14 mouse cellular contexts compared by ENCODE assay signal in the genomic region with DNA sequence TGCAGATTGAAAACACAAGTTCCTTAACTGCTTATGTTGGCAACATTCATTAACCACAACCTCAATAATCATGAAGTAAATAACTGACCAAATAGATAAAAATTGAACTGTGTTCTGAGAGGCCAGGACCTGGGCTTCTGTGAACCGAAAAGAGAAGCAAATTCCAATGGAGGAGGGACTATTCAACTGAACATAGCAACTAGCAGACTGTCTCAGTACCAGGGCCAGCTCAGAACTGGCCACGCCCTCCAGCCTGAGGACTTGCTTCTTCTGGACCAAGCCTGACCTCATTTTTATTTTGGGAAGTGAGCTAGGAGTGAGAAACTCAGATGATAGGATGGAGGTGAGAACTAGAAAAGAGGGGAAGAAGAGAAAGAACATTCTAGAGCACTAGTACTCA. TPM values are rescaled to one million over a fixed set of nuclear protein-coding genes. Genes with fewer than 3 reads are reported as not detected.
DNase-seq lines count a peak whose midpoint lies in the region; ATAC-seq lines count a peak whose summit lies in the region.
"Had no signal": no experiment of that assay in that cellular context is flagged by ENCODE, and none has a peak within 500 bp of the region (broad histone marks: within the 10 kb centered on the region; RNA-seq: fewer than 3 reads in every experiment).

No protein-coding gene starts in this region.

- H3K4me2 ChIP-seq in hindbrain, embryonic 11.5 days (replicated peaks; ENCODE audit: low read depth, low read length): no peak overlapping the region
- H3K4me2 ChIP-seq: embryonic facial prominence, embryonic 12.5 days; liver, embryonic 11.5 days; midbrain, embryonic 12.5 days had no signal

- WGBS in hindbrain, embryonic 11.5 days: 57% methylated on average over 2 of the region's 2 CpGs
- WGBS in hindbrain, embryonic 10.5 days: 46% methylated on average over 2 of the region's 2 CpGs

- 0 out of 2 replicates have a peak, but pooled peaks have one; percentile 30 for ATAC-seq in hindbrain, embryonic 11.5 days (ENCODE audit: low FRiP score)
- ATAC-seq: CD4-positive, CD25-positive, alpha-beta regulatory T cell, adult 4 months had no signal

- H3K9me3 ChIP-seq in hindbrain, embryonic 11.5 days (ENCODE audit: control insufficient read depth, low read length): no peaks in the 10 kb centered on the region
- no peaks in the 10 kb centered on the region for H3K9me3 ChIP-seq in hindbrain, embryonic 10.5 days
- H3K9me3 ChIP-seq: embryonic facial prominence, embryonic 12.5 days; midbrain, embryonic 12.5 days had no signal

- no peak overlapping the region for H3K27ac ChIP-seq in hindbrain, embryonic 11.5 days (ENCODE audit: low read depth, low read length)
- no peak overlapping the region for H3K27ac ChIP-seq in hindbrain, embryonic 10.5 days
- H3K27ac ChIP-seq: embryonic facial prominence, embryonic 12.5 days; midbrain, embryonic 12.5 days had no signal

- H3K36me3 ChIP-seq in hindbrain, embryonic 11.5 days (ENCODE audit: control insufficient read depth, insufficient read depth, low read length): no peaks in the 10 kb centered on the region
- no peaks in the 10 kb centered on the region for H3K36me3 ChIP-seq in hindbrain, embryonic 10.5 days
- H3K36me3 ChIP-seq: embryonic facial prominence, embryonic 12.5 days; midbrain, embryonic 12.5 days had no signal

- H3K27me3 ChIP-seq in hindbrain, embryonic 11.5 days (ENCODE audit: control insufficient read depth, insufficient read depth, low read length): no peaks in the 10 kb centered on the region
- H3K27me3 ChIP-seq in hindbrain, embryonic 10.5 days (ENCODE audit: insufficient read depth, poor library complexity, severe bottlenecking): no peaks in the 10 kb centered on the region
- H3K27me3 ChIP-seq: embryonic facial prominence, embryonic 12.5 days; midbrain, embryonic 12.5 days had no signal

- no peak overlapping the region for H3K9ac ChIP-seq in hindbrain, embryonic 11.5 days (ENCODE audit: low read depth, low read length)
- H3K9ac ChIP-seq: embryonic facial prominence, embryonic 12.5 days; midbrain, embryonic 12.5 days had no signal

- H3K4me3 ChIP-seq in hindbrain, embryonic 11.5 days (ENCODE audit: low read depth, low read length): no peak overlapping the region
- no peak overlapping the region for H3K4me3 ChIP-seq in hindbrain, embryonic 10.5 days
- H3K4me3 ChIP-seq: embryonic facial prominence, embryonic 12.5 days; midbrain, embryonic 12.5 days; myocyte had no signal

- no peak for DNase-seq in hindbrain, embryonic 11.5 days (ENCODE audit: low spot score)
- no peak for DNase-seq in hindbrain, embryonic 10.5 days (ENCODE audit: low spot score)
- DNase-seq in cerebellum, adult 8-10 months: peak; percentile 29
- DNase-seq in cerebellum, postnatal 36 days: peak; percentile 33 to 37
- DNase-seq in kidney, postnatal 10 days: peak; percentile 69
- no peak for DNase-seq in right cerebral cortex, adult 2 months (ENCODE audit: low spot score in 2 of 2)
- no peak for DNase-seq in frontal cortex, postnatal 10 days (ENCODE audit: low spot score in 2 of 2)
- DNase-seq: thymus, postnatal 25 days had no signal

- no peaks in the 10 kb centered on the region for H3K4me1 ChIP-seq in hindbrain, embryonic 11.5 days (replicated peaks; ENCODE audit: control insufficient read depth, insufficient read depth, low read length)
- H3K4me1 ChIP-seq in hindbrain, embryonic 10.5 days (replicated peaks): no peaks in the 10 kb centered on the region
- H3K4me1 ChIP-seq: embryonic facial prominence, embryonic 12.5 days; midbrain, embryonic 12.5 days had no signal

RNA-seq across cellular contexts. Expression of a gene that starts 4.8 kb away (rescaled TPM):
- polyA plus RNA-seq in hindbrain, embryonic 11.5 days (2014; fragmentation: Nextera tagmentation; extraction: Ambion mirVana): 0.07 and 0.25 TPM in 2 replicates
- polyA plus RNA-seq in hindbrain, embryonic 10.5 days (2016; fragmentation: Nextera tagmentation; extraction: Ambion mirVana): 0.06 and 0.10 TPM in 2 replicates
- polyA plus RNA-seq: CD4-positive, CD25-positive, alpha-beta regulatory T cell, adult 4 months; gonadal fat pad, adult 2 months; liver, embryonic 11.5 days had no signal

Comparison
In these comparisons a context has a peak if more than half of its experiments do, and no peak if none do; other contexts are left out.
1. DNase-seq: peak in cerebellum, adult 8-10 months (single experiment), cerebellum, postnatal 36 days (2 of 2) and kidney, postnatal 10 days (single experiment); none in hindbrain, embryonic 11.5 days (single experiment), hindbrain, embryonic 10.5 days (single experiment), right cerebral cortex, adult 2 months (0 of 2) and frontal cortex, postnatal 10 days (0 of 2).